Mouse (Mus musculus) left cerebral cortex, postnatal 10 days (tissue): ENCODE data around the gene 6820408C15Rik. TPM values are rescaled to one million over a fixed set of nuclear protein-coding genes. Genes with fewer than 3 reads are reported as not detected.
"Not testable (repeated sequence)": the region's sequence is repeated elsewhere in the genome, so short reads cannot be mapped to it uniquely, and the experiment has no call there.

Experiments used
- DNase-seq, 2 experiments: peaks; one replicate each; pipeline ENCODE4 v3.0.0; 2021 to 2022; ENCODE audit warnings: low spot score in 2 of 2, mixed read lengths in 1 of 2; ENCODE audit errors: extremely low spot score in 1 of 2
- intact Hi-C: fragments of 180-260 bp; cut with DNase I; formaldehyde crosslinking; loops from one replicate; pipeline ENCODE4 v1.15.1; 2025
- total RNA-seq, 2 experiments: library from RNA; stranded (reverse); gene quantifications; 2 replicates each; pipeline ENCODE4 v1.2.3; 2021

The 6820408C15Rik gene
- total RNA-seq, 2 experiments from 2014 or later, result 3.4 to 3.7 TPM

DNA sequence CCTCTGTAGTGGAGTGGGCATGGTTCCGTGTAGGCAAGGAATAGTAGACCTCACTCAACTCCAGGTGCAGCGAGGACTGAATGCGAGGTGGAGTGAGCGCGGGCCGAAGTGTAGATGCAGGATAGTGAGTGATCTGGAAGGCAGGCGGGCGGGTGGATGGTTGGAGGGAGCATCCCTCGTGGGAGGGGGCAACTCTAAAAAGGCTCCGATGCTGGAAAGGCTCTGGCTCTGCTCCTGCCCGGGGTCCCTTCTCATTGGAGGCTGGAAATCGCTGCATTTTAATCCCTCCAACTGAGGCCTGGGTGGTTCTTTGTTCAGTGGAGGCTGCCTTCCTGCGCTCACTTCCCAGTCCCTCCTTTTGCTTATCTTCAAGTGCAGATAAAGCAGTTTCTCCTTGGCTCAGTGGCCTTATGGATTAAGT, 16.3 kb upstream of the 6820408C15Rik start:
- DNase-seq, result no peak
- intact Hi-C loops, result loop anchor here (10.0 kb wide), 1 partner anchor 146 kb away; the partner anchor contains the start of gene Defb29

- DNase-seq, result peak; percentile 98
- intact Hi-C loops, result no loop called here
These were observed 9.3 kb upstream of the 6820408C15Rik start for GRCm38 (mm10) chr2:152406126-152406525.

- intact Hi-C loops, result no loop called here
- no peak for DNase-seq
These were observed 5.6 kb upstream of the 6820408C15Rik start for GRCm38 (mm10) chr2:152409781-152410180.

GRCm38 (mm10) chr2:152410971-152411371, 4.4 kb upstream of the 6820408C15Rik start:
- intact Hi-C loops, result no loop called here
- DNase-seq, result peak; percentile 76 to 94

- DNase-seq, result no peak
- intact Hi-C loops, result no loop called here
These were observed 3.9 kb upstream of the 6820408C15Rik start for GRCm38 (mm10) chr2:152411471-152411870.

GRCm38 (mm10) chr2:152412526-152413157, 2.7 kb upstream of the 6820408C15Rik start:
- DNase-seq, result no peak
- intact Hi-C loops, result no loop called here

DNA sequence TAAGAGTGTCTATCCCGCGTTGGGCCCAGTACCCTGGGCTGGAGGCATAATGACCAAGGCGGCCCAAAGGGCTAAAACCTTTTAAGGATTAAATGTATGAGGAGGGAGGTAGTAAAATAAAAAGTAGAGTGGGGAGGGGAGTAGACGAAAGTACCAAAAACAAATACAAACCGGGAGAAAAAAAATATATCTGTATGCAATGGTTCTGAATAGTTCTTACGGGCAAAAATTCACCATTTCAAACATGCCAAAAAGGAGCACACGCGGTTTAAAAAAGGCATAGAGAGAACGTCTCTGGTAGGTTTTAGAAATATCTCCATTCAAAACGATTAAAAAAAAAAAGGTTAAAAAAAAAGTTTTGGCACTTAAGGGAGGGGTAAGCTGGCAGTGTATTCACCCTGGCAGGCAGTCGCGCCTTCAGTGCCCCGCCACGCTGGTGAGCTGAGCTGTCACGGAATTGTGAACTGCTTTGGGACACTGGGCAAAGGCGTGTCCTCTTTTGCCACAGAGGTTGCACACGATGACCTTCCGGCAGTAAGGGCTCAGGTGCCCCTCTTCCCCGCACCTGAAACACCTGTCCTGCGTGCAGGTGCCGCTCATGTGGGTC, 2.1 kb upstream of the 6820408C15Rik start:
- intact Hi-C loops, result no loop called here
- peak in 1 of 2 experiments; percentile 34 for DNase-seq

DNA sequence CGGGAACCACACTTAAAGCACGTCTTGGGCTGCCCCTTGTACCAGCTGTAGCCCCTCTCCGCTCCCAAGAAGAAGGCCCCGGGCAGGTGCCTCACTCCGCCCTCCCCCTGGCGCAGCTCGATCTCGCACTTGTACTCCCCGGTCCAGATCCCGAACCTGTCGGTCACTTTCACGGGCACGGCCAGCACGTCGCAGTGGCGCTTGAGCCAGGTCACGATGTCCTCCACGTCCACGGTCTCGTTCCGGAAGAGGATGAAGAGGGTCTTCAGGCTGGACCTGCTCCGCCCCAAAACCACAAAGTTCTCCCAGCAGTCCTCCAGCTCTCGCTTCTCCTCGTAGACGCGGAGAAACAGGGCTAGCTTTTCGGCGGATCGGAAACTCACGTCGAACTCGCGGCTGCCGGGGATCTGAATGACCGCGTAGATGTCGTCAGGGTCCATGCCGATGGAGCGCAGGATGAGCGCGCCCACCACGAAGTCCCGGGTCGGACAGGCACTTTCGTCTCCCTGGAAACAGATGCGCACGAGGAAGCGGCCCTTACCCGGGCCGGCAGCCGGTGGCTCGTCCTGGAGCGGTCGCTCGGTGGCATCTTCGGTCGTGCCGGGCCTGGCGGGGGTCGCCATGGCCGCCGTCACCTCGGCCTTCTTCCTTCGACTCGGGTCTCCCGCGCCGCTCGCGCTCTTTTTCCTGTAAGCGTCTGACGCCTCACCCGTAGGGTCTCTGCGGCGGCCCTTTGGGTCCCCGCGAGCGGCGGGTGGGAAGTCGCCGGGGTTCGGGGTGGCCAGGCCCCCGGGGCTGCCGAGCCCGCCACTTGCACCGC, 1.4 kb upstream of the 6820408C15Rik start:
- intact Hi-C loops, result no loop called here

DNA sequence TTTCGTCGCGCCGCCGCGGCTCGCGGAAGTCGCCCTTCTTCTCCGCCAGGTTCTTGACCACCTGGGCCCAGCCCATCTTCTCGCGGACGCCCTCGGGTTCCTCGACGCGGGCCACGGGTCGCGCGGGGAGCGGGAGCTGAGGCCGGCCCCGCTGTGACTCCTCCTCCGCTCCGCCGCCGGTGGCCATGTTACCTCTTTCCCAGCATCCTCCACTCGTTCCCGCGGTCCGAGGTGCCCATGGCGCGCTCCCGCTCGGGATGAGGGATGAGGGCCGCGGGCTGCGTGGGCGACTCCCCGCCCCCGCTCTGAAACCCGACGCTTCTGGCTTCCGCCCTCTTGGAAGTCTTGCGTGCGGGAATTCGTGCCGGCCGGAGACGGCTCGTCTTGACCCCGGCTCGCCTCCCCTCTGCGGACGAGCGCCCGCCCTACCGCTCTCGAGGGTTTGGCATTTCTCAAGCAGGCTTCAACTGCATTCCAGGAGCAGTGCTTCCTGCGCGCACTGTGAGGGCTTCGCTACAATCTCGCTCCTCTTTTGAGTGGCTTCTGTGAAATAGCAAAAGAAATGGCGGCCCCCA, 709 bp upstream of the 6820408C15Rik start, which contains the start of gene Zcchc3:
Gene Zcchc3 (minus strand): TSS at position 437 of the 575 bp plus-strand sequence.
- intact Hi-C loops, result no loop called here
- peak; percentile 82 to 94 for DNase-seq

More for the DNA sequence above, 1.4 kb upstream of the 6820408C15Rik start:
- peak in 1 of 2 experiments; percentile 54 for DNase-seq

GRCm38 (mm10) chr2:152415786-152416185, 399 bp downstream of the 6820408C15Rik start:
- no peak for DNase-seq
- intact Hi-C loops, result no loop called here

GRCm38 (mm10) chr2:152427493-152427892, 12.1 kb downstream of the 6820408C15Rik start:
- intact Hi-C loops, result no loop called here
- peak in 1 of 2 experiments; percentile 38 for DNase-seq

- DNase-seq, intact Hi-C loops: not testable (repeated sequence)
These were observed 13.1 kb downstream of the 6820408C15Rik start for GRCm38 (mm10) chr2:152428481-152428880.

DNA sequence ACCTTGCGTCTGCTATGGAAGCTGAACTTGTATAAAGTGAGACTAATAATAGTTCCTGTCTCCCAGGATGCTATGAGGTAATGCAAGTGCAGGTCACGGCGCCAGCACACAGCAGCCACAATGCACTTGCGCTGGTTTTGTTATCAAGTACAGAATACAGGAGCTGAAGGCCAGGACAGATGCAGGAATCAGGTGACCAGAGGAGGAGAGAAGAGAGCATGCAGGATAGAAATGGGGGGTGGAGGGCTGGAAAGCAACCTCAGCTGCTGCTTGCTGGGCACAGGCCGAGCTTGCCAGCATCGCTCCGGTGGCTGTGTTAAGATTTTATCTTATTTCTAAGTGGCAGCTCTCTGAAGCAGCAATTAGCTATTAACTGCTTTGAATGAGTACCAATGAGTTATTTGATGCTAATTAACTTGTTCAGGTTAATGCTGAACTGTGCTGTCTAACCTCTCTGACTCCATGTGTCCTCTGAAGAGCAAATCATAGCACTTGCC, 21.1 kb downstream of the 6820408C15Rik start:
- intact Hi-C loops, result loop anchor here (2.0 kb wide), 1 partner anchor 44 kb away; no protein-coding TSS in a partner anchor
- DNase-seq, result no peak

DNA sequence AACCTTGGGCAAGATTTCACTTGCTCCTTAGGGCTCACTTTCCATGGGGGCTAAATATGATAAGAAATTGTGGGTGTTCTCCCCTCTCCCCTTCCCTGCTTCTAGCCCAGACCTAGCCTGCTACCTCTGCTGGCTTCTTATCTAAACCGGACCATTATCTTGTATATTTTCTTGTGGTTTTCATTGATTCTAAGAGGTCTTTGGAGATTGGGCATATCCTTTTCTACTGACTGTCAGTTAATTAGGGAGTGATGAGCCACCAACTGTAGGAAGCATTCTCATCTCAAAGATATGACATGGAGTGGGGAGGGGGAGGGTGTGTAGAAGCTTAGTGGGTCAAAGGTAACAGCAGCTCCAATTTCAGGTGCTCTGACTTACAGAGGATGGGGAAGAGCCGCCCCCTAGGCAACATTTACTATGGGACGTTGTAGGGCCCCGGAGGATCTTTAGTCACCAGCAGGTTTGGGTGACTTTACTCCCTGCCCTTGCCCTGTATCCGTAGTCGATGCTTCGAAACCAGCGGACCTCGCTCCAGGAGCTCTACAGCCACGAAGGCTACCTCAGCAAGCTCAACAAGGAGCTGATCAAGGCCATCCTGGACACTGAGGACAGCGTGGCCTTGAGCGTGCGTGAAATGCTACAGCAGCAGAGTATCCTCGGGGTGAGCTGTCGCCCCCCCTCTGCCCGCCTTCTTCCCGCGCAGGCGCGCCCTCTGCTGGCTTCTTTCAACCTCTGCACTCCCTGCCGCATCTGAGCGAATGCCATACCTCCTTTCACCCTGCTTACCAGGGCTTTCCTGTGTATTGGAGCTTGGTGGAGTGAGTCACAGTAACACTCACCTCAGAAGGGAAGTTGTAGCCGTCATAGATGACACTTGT, 21.8 kb downstream of the 6820408C15Rik start:
- peak; percentile 77 to 88 for DNase-seq
- intact Hi-C loops, result loop anchor here (2.0 kb wide), 1 partner anchor 44 kb away; no protein-coding TSS in a partner anchor

GRCm38 (mm10) chr2:152438963-152439362, 23.6 kb downstream of the 6820408C15Rik start:
- intact Hi-C loops, result no loop called here
- no peak for DNase-seq

- DNase-seq, result no peak
- intact Hi-C loops, result no loop called here
These were observed 24.4 kb downstream of the 6820408C15Rik start for GRCm38 (mm10) chr2:152439833-152440232.

DNA sequence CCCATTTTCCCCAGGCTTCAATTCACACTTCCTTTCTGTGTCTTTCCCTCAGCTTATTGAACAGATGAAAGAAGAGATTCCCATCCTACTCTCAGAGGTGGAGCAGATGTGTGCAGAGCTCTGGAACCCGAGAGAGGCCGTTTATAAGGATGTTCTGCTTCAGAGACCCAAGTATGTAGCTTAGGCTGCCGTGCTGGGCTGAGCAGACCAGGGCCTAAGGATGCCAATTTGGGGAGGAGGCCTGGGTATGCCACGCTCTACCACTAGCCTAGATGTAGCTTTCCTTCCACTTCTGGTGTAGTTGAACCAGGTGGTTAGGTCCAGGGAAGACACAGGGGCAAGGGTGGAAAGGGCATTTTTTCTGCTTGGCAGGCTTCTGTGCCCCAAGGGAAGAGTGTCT, 26.9 kb downstream of the 6820408C15Rik start:
- intact Hi-C loops, result no loop called here
- no peak for DNase-seq

- DNase-seq, result peak; percentile 32 to 62
- intact Hi-C loops, result no loop called here
These were observed 27.9 kb downstream of the 6820408C15Rik start for GRCm38 (mm10) chr2:152443281-152443680.
